Mouse (Mus musculus) heart, postnatal 4 days (tissue): ENCODE measurements at regions not wholly inside any gene's neighbourhood (a gene's known extent, or its start where the extent isn't known, plus 50 kb on each side); places are given as distances from the start of the nearest gene placed in this dataset.
A peak's percentile ranks its signal among the peaks of the same experiment; 100 is the strongest.

Experiments used
- DNase-seq: peaks from one replicate; pipeline ENCODE4 v3.0.0; 2021

DNA sequence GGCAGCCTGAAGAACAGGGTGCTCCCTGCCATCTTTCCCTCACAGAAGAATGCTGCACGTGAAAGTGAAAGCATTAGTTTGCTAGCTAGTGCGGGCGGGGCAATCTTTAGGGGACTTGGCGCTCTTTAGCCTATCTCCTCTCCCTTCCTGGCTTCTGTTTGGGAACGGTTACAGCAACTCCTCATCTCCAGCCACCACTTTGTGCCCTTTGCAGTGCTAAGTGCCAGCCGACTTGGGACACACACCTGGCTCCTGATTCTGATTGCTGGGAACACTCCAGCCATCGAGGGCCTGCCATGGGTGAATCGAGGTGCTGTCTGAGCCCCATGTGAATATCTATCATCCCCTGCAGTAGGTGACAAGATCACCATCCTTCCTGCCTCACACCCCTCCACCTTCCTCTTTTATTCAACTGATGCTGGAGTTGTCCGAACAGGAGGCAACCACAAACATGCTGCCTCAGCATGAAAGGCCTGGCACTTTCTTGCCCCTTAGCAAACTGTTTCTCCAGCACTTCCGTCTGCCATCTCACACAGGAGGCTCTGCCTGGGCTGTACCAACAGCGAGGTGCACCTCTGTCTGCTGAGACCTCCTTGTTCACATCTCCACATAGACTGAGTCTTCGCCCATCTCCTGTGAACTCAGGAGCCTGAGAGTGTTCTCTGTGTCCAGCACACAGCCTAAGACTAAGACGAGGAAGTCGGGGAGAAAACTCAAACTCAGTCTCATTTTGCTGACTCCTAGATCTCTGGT lies 66.2 kb upstream of the Glrp1 start:
- DNase-seq, result peak; percentile 31

DNA sequence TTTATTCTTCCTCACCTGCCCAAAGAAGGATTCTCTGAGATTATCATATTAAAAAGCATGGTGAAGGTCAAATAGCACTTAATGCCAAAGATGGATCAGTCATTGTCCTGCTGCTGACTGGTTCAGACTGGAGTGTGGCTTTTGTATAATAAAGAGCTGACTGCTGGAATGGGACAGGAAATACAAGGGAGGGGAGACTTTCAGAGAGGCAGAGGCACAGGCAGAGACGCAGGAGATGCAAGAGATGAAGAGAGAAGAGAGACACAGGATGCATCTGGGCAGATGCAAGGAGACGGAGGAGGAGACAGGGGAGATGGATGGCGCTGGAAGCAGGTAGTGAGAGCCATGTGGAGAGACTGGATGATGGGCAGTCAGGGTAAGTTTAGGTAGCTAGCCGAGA lies 65.4 kb upstream of the Glrp1 start:
- DNase-seq, result no peak

DNA sequence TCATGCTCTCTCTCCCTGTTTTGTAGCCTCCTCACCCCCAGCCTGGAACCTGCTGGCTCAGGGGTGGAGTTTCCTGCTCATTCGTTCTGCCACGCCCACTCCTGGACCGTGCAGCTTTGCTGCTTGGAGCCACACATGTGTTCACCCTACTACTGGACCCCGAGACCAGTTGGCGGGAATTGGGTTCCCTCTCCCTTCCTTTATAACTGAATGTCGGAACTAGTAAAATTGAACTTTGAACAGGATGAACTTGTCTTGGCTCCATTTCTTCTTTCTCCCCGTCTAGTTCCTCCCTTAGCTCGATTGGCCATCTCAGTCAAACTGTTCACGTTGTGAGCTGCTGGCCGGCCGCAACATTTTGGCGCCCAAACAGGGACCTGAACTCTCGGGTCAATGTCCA lies 62.3 kb upstream of the Glrp1 start:
- no peak for DNase-seq

DNA sequence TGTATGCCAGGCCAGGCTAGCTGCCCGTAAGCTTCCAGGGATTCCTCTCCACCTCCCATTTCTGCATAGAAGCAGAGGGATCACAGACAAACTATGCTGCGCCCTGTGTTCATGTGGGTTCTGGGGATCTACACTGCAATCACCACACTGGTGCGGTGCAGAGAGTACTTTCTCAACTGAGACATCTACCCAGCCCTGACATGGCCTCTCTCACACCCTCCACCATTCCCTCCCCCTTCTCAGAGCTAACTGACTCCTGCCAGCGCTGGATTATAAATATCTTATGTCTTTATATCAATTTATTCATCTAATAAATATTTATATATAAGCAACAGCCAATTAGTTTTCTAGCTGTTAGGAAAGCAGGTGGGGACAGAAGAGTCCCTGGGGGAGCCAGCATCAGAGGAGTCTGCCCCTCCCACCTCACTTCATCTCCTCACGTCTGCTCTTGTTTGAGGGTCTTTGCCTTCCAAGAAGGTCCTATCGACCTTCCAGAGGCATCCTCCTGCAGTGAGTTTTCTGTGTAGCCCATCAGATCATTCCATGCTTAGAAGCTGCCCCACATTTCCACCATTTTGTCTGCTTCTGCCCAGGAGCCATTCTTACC lies 58.7 kb upstream of the Glrp1 start:
- DNase-seq, result no peak

DNA sequence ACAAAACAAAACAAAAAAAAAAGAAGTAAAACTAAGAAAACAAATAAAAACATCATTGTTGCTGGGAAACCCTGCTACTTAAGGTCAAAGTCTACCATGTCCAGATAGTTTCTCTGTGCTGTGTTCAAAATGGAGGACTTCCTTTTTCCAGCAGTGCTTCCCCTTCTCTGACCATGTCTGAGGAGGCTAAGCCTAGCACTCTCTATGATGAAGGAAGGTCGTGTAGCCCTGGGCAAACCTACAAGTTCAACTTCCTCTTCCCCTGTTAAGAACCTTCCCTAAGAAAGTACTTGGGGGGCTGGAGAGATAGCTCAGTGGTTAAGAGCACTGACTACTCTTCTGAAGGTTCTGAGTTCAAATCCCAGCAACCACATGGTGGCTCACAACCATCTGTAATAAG lies 57.3 kb upstream of the Glrp1 start:
- no peak for DNase-seq

DNA sequence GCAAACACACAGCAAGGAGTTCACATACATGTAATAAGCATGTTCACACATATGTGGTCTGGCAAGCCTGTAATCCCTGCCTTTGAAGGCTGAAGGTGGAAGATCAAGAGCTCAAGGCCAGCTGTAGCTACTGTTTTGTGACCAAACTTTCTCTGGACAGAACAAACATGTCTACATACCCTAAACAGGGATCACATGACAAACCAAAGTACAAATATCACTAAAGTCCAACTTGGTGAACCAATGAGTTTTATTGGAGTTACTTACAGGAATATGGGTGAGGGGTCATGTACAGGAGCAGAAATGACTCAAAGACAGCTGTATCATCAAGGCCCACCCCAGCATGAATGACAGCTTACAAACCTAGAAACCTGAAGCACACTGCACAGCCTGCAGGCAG lies 56.6 kb upstream of the Glrp1 start:
- DNase-seq, result no peak

DNA sequence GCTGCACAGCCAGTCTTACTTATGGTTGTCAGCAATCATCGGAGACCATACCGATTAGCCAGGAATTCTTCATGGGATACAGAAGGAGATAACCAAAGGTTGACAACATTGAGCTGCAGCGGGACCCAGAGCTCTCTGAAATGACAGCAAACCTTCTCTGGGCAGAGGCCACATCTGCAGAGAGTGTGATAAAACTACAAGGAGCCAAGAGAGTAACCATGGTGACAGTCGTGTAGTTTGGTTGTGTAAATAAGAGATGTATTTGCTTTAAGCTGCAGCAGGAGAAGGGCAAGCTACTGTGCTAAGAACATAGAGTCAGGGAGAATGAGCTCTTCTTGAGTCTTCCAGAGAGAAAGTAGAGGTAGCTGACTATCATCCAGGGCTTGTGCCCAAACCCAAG lies 55.0 kb upstream of the Glrp1 start:
- DNase-seq, result no peak

DNA sequence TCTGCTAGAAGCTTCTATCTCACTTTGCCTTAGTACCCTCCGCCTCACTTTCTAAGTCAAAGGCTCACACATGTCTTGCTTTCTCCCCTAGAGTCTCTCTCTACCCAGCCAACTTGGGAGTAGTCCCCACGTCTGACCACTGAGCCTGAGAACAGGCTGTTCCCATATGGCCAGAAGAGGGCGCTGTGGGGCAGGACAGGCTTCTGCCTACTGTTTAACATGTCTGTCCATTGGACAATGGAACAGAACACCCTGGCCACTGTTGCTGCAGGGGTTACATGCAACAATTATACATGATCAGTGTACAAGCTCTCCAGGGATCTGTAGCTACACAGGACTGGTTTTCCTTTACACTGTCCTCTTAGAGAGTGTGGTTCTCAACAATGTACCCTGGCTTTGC lies 52.5 kb upstream of the Glrp1 start:
- DNase-seq, result peak; percentile 94

DNA sequence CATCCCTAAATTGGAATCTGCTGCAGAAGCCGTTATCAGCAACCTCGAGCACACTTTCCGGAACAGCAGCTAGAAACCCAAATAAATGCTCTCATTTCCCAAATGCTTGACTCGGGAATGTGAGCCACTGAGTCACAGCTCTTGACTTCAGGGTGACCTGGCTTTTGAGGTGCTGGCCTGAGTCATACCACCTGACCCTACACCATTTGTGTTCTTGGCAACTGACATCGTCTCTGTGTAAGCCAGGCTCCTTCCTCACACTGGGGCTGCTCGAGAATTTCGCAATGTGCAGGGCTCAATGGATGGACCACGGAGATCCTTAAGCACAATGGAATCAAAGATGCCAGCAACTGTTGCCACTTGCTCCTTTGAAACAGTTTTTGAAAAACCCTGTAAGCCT lies 50.9 kb upstream of the Glrp1 start:
- no peak for DNase-seq
